Mouse (Mus musculus) T-helper 2 cell (primary cell): Measurements from ENCODE around the gene Sfxn3.

ENCODE experiments used
- in situ Hi-C: fragments of 300-600 bp; cut with MboI, MseI; formaldehyde crosslinking; loops from one replicate; pipeline ENCODE4 v1.15.1; 2025; ENCODE audit warnings: high pct_unique_total_duplicates

Gene Sfxn3

GRCm38 (mm10) chr19:45074580-45075322, 27.4 kb downstream of the Sfxn3 start, which contains the start of gene Kazald1:
Gene Kazald1, plus strand, starts transcription at chr19:45075241.
- in situ Hi-C loops = no loop called here

DNA sequence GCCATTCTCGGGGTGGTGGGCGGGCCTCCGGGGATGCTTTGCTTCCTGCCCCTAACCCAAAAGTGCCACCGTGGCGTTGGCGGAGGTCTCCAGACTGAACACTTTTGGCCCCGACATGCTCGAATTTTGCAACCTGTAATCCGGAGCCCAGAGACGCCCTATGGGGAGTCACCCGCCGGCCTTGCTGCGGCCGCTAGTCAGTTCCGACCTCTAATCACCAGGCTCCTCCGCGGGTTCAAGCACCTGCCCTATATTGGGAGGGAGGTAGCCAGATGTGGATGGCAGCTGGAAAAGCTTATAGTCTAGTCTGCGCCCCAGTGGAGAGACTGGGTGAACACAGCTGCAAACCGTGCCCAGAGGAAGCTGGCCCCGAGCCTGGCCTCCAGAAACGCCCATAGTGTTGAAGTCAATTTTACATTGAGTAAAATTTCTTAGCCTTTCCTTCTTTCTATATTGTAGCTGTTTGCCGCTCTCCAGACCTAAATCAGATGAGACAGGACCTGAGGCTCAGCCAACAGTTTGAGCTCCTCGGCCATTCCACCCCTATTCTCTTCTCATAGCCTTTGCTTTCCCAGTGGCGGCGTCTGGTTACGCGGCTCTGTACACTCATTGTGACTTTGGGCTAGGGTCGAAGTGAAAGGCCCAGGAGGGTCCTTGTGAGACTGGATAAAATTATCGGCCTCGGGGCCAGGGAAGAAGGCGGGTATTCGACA, 28.2 kb downstream of the Sfxn3 start:
- in situ Hi-C loops = no loop called here

DNA sequence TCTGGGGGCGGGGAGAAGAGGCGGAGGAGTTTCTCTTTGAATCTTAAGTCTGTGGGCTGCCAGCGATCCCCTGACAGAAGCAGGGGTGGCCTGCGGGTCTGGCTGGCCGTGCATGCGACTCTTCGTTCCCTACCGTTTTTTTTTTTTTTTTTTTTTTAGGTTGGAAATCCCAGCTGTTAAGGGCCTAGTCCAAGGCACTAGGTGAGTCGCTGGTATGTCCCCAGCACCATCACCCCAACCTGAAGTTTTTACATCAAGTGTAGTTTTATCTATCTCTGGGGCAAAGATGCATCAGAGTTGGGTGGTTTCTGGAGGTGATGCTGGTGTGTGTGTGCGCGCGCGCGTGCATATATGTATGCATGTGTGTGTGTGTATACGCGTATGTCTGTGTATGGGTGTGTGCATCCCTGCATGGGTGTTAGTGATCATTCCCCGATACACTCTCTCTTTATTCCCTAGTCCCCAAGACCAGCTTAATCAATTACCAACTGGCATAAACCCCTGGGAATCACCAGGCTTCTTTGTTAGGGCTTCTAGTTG, 28.8 kb downstream of the Sfxn3 start:
- in situ Hi-C loops = no loop called here

- in situ Hi-C loops = no loop called here
Measured at GRCm38 (mm10) chr19:45076586-45077510, 29.5 kb downstream of the Sfxn3 start.

DNA sequence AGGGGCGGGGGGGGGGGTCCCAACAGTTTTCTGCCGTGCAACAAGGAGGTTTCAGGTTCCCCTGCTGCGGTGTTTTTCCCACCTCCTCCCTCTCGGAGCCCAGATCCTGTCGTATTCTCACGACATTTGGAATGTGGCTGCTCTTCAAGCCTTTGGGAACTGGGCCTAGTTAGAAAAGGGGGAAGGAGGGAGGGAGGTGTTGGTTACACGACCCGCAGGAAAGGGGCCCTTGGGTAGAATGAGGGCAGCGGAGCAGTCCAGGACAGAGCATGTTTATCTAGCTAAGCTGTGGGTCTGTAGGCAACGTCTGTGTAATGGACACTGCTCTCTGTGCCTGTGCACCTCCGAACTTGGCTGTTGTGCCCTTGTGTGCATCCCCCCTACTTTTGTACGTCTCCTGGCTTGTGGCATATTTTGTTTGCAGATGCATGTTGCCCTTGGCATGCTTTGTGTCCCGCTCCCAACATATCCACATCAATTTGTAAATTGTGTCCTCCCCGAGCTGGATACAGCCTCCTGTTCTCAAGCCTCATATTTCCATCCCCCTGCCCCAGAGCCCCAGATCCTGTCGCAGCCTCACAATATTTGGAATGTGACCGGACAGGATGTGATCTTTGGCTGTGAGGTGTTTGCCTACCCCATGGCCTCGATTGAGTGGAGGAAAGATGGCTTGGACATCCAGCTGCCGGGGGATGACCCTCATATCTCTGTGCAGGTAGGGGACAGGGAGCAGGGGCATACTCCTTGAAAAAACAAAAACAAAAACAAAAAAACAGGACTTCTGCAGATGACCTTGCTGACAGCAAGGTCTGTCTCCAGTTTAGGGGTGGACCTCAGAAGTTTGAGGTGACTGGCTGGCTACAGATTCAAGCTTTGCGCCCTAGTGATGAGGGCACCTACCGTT, 30.7 kb downstream of the Sfxn3 start:
- in situ Hi-C loops = no loop called here

GRCm38 (mm10) chr19:45078971-45079764, 31.9 kb downstream of the Sfxn3 start:
- in situ Hi-C loops = no loop called here

DNA sequence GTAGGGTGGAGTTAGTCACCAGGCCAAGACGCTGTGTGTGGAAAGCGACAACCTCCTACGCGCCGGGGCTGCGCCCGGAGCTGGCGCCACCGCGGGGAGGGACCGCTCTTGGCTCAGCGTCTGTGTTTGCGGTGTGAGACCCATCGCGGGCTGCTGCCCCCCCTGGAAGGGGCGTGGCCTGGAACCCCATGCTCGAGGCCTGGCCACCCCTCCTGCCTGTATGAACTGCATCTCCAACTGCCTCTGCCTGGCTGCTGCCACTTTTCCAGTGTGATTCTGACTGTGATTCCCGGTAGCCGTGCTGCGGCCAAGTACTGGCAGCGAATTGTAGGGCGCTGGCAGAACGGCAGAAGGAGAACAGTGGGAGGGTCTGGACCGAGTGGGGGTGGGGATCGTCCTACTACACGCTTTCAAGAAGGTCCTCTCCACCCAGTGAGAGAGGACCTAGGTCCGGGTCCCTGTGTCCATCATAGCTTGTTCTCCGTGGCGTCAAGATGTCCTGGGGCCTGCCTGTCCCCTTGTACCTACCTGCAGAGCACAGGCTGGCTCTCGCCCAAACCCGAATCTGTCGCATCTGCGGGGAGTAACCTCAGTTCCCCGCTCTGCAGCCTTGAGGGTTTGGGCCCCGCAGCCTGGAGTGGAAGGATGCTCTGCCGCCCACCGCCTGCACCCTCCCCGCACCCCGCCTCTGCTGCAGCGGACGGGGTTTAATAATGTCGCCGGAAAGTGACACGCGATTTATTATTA, 32.6 kb downstream of the Sfxn3 start:
- in situ Hi-C loops = no loop called here

GRCm38 (mm10) chr19:45080711-45081110, 33.4 kb downstream of the Sfxn3 start:
- in situ Hi-C loops = no loop called here

DNA sequence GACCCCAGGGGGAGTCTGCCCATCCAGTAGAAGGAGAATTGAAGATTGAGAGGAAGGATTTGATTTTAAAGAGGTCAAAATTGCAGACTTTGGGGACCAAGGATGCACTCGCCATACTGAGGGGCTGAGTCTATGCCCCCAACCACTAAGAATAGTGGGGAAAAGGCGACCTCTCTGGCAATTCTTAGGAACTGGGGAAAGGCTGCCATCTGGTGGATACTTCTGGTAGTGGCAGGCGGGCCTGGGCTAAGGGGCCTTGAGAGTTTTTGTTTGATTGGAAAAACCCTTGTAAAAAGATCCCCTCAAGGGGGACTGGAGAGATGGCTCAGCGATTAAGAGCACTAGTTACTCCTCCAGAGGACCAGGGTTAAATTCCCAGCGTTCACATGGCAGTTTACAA, 34.0 kb downstream of the Sfxn3 start:
- in situ Hi-C loops = no loop called here

GRCm38 (mm10) chr19:45081841-45082550, 34.7 kb downstream of the Sfxn3 start:
- in situ Hi-C loops = no loop called here

DNA sequence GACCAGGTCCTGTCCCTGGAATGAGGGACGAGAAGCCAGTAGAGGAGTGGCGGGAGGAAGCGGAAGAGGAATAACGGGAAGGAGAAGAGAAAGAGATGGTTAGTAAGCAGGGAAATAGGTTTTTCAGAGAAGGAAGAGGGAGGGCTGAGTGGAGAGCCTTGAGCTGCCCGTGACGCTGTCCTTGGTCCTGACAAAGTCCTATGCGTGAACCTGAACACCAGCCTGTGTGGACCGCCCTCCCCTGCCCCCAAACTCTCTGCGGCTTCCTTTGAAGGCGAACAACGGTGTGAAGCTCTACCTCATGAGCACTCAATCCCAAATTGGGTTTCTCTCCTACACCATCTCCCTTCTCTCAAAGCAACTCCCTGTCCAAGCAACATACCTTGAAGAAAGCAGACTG, 50.6 kb downstream of the Sfxn3 start:
- in situ Hi-C loops = no loop called here

DNA sequence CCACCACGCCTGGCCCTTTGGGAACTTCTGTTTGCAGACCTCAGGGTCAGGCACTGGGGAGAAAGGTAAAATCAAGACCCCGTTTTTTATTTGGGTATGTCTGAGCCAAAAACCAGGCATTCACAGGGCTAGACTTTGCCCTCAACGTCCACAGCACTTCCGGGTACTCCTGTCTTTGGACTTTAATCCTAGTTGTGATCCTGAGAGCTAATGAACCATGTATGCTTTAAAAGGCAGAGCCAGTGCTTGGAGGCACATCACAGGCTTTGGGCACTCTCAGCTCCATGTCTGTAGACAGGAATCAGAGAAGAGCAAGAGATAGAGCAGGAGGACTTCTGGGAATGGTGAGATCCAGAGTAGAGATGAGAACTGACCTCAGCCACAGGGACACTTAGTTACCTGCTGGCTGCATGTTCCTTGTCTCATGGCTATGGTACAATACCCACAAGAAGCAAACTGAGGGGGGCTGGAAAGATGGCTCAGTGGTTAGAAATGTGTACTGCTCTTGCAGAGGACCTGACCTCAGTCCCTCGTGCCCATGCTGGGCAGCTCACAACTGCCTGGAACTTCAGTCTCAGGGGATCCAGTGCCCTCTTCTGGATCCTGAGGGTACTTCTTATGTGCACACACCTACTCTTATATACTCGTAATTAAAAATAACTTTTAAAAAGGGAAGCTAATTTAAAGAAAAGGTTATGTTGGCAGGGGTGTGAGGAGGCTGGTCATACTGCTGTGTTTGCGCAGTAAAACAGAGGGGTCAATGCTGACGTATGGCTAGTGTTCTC, 53.4 kb downstream of the Sfxn3 start:
- in situ Hi-C loops = loop anchor here (10.0 kb wide), 1 partner anchor 1086 kb away; no protein-coding TSS in a partner anchor

- in situ Hi-C loops = loop anchor here (10.0 kb wide), 1 partner anchor 1091 kb away; no protein-coding TSS in a partner anchor
Measured at GRCm38 (mm10) chr19:45105591-45105990, 58.3 kb downstream of the Sfxn3 start.
